Mouse (Mus musculus) limb, embryonic 11.5 days (tissue): Measurements from ENCODE around the gene Nol4l. TPM values are rescaled to one million over a fixed set of nuclear protein-coding genes. Genes with fewer than 3 reads are reported as not detected.

Source experiments
- ATAC-seq: fragments of 200-750 bp; cut with Nextera tagmentation; 2 replicates; pipeline ENCODE4 v1.8.0; 2017; ENCODE audit warnings: low read depth; ENCODE audit not compliant: insufficient number of reproducible peaks, low FRiP score, low TSS enrichment
- DNase-seq: peaks from one replicate; pipeline ENCODE4 v3.0.0-alpha.2; 2015; ENCODE audit warnings: low spot score
- H3K27ac ChIP-seq: fragments of 300-500 bp; sonication (generic); replicated peaks from 2 replicates; pipeline ENCODE4 v1.5.1; 2014; ENCODE audit warnings: low read depth, mild to moderate bottlenecking, low read length
- H3K27me3 ChIP-seq: fragments of 300-500 bp; sonication (generic); 2 replicates; pipeline ENCODE4 v1.6.1; 2014; ENCODE audit warnings: mild to moderate bottlenecking, low read length, mixed read lengths; ENCODE audit not compliant: control insufficient read depth, insufficient read depth
- H3K36me3 ChIP-seq: fragments of 300-500 bp; sonication (generic); 2 replicates; pipeline ENCODE4 v1.6.1; 2014; ENCODE audit warnings: mild to moderate bottlenecking, low read length, moderate library complexity, mixed read lengths; ENCODE audit not compliant: control insufficient read depth, insufficient read depth
- H3K4me1 ChIP-seq: fragments of 300-500 bp; sonication (generic); 2 replicates; pipeline ENCODE4 v1.6.1; 2014; ENCODE audit warnings: low read length, mixed read lengths; ENCODE audit not compliant: control insufficient read depth, insufficient read depth
- H3K4me2 ChIP-seq: fragments of 300-500 bp; sonication (generic); 2 replicates; pipeline ENCODE4 v1.6.1; 2014; ENCODE audit warnings: low read depth, mild to moderate bottlenecking, moderate library complexity; ENCODE audit not compliant: severe bottlenecking
- H3K4me3 ChIP-seq: fragments of 300-500 bp; sonication (generic); 2 replicates; pipeline ENCODE4 v1.5.1; 2014; ENCODE audit warnings: low read depth, low read length
- H3K9ac ChIP-seq: fragments of 300-500 bp; sonication (generic); 2 replicates; pipeline ENCODE4 v1.6.1; 2014; ENCODE audit warnings: mild to moderate bottlenecking, low read length
- H3K9me3 ChIP-seq: fragments of 300-500 bp; sonication (generic); 2 replicates; pipeline ENCODE4 v1.6.1; 2016; ENCODE audit warnings: low read length; ENCODE audit not compliant: control insufficient read depth
- WGBS: fragments of 180-500 bp; shearing (Covaris S2); extraction: QIAGEN DNeasy Blood & Tissue Kit; methylation state at CpG from one replicate; pipeline ENCODE4 v1.1.7; 2014; 5-methylcytosine and 5-hydroxymethylcytosine counted together
- polyA plus RNA-seq: library from polyadenylated mRNA; unstranded; fragments of >200 nt; fragmentation: Nextera tagmentation; extraction: Ambion mirVana; gene quantifications from 2 replicates; pipeline ENCODE4 v1.2.1, GENCODE M21; 2014

The Nol4l gene
- polyA plus RNA-seq, 1 experiment from 2014 or later: 14.0 TPM

DNA sequence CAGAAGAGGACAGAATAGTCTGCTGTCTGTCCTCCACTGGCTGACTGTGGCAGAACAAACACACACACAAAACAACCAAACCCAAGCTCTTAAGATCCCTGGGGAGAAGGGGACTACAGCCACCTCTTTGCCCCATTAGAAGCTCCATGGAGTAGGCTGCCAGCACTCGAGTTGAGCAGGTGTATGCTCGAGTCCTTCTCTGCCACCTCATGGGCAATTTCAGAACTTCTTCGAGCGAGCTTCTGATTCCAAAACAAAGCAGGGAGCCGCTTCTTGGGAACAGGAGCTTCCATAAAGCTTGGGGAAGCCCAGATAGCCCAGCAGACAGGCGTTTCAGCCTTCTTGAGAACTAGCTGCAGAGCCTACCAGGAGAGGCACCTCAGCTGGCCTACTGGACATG, 117.2 kb downstream of the Nol4l start:
- DNase-seq (no peak), ATAC-seq (no peak)
- Histone ChIP-seq H3K4me2 (no peak overlapping the region), H3K27ac (no peak overlapping the region), H3K9ac (no peak overlapping the region), H3K9me3 (no peaks in the 10 kb centered on the region), H3K4me1 (no peaks in the 10 kb centered on the region), H3K36me3 (peaks cover 23% of the 10 kb centered on the region), H3K4me3 (no peak overlapping the region), H3K27me3 (no peaks in the 10 kb centered on the region)
- 67% methylated on average over 6 of the region's 6 CpGs for WGBS

DNA sequence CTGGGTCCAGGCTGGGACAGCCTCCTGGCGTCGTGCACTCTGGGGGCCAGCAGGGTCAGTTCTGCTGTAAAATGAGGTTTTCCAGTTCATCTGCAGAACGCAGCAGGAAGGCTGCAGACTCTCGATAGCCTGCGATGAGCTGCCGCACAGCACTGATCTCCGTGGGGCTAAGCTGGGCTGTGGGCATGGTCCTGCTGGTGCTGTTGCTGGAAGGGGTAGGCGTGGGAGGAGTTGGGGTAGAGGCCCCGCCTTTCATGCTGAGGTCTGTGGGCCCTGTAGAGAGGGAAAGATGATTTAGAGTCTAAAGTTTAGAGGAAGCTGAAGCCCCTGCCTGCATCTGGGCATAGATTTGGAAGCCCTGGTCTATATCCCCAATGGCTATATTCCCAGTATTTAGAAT, 118.2 kb downstream of the Nol4l start:
- no peak overlapping the region for H3K4me2 ChIP-seq
- DNase-seq (no peak), ATAC-seq (no peak)
- 77% methylated on average over 9 of the region's 9 CpGs for WGBS
- H3K4me1 ChIP-seq: no peaks in the 10 kb centered on the region
- no peak overlapping the region for H3K9ac ChIP-seq
- peaks cover 15% of the 10 kb centered on the region for H3K36me3 ChIP-seq
- H3K4me3 ChIP-seq: no peak overlapping the region
- H3K27ac ChIP-seq: no peak overlapping the region
- no peaks in the 10 kb centered on the region for H3K9me3 ChIP-seq
- H3K27me3 ChIP-seq: no peaks in the 10 kb centered on the region

DNA sequence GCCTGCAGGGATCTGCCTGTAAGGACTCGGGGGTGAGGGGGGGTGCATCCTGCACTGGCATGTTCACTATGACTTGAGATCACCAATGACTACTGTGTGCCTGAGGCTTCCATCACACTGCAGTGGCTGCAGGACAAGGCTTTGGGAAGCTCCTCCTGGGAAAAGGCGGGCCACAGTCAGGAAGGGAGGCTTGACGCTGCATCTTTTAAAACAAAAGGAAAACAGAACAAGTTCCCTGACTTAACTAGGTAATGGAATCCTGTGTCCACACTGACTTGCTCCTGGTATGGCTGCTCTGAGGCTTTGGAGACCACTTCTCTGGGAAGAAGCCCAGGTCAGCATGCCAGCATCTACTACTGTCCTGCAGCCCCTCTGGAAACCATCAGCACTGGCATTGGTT, 120.8 kb downstream of the Nol4l start:
- Histone ChIP-seq H3K36me3 (peaks cover 14% of the 10 kb centered on the region), H3K4me2 (no peak overlapping the region), H3K4me3 (no peak overlapping the region), H3K9me3 (no peaks in the 10 kb centered on the region), H3K4me1 (no peaks in the 10 kb centered on the region), H3K9ac (no peak overlapping the region), H3K27me3 (no peaks in the 10 kb centered on the region), H3K27ac (no peak overlapping the region)
- ATAC-seq: no peak
- DNase-seq: no peak
- WGBS: 78% methylated on average over 3 of the region's 3 CpGs

DNA sequence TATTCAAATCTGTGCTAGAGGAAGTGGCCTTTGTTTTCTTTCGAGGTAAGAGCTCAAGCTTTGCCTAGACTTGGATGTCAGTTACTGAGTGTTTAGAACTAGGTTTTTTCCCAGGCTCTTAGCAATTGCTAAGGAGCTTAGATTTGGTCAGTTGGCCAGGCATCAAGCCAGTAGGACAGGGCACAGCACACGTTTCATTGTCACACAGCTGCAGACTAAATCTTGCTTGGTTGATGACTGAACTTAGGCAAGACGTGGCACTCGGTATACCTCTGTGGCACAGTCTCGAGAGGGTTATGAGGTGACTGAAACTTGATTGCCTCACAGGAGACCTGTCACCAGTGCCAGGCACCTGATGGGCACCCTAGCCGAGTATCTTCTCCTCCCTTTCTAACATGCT, 122.9 kb downstream of the Nol4l start:
- Histone ChIP-seq H3K4me1 (no peaks in the 10 kb centered on the region), H3K4me2 (no peak overlapping the region), H3K36me3 (peaks cover 18% of the 10 kb centered on the region), H3K9me3 (no peaks in the 10 kb centered on the region), H3K9ac (no peak overlapping the region), H3K27me3 (no peaks in the 10 kb centered on the region), H3K4me3 (no peak overlapping the region), H3K27ac (no peak overlapping the region)
- DNase-seq: no peak
- 81% methylated on average over 6 of the region's 6 CpGs for WGBS
- no peak for ATAC-seq

DNA sequence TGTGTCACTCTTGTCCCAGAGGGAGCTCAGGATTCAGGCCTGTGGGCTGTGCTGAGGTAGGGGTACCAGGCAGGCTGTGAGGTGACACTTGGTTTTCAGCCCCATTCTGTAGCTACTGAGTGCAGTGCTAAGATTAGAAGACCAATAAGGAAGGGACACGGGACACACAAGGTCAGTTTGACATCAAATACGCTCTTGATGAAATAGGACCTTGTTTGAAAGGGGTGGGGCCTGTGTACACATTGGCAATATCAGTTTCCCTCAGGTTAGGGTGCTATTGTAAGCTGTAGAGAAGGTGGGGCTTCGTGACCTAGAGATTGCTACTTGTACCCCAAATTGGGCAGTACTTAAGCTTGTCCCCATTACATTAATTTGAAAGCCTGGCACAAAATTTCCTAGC, 124.9 kb downstream of the Nol4l start:
- H3K4me3 ChIP-seq: no peak overlapping the region
- H3K36me3 ChIP-seq: peaks cover 22% of the 10 kb centered on the region
- DNase-seq (no peak), ATAC-seq (no peak)
- H3K4me1 ChIP-seq: no peaks in the 10 kb centered on the region
- H3K9ac ChIP-seq: no peak overlapping the region
- no peak overlapping the region for H3K4me2 ChIP-seq
- WGBS: 92% methylated on average over 3 of the region's 3 CpGs
- no peak overlapping the region for H3K27ac ChIP-seq
- H3K9me3 ChIP-seq: no peaks in the 10 kb centered on the region
- H3K27me3 ChIP-seq: no peaks in the 10 kb centered on the region

DNA sequence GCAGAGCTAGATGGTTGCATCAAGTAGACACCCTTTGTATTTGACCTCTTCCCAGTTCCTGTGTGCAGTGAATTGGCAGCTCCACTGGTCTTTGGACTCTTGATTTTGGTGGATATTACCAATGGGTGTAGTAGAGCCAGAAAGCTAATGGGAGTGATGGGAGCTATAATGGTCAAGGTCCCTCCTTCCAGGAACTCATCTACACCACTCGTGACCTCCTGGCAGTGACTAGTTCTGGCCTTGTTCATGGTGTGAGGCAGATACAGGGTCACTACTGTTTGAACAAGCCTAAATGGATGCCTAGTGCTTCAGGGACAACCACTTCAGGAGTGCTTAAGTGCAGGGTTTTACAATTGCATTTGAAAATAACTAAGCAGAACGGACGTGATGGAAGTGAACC, 125.7 kb downstream of the Nol4l start:
- 90% methylated on average over 3 of the region's 3 CpGs for WGBS
- Histone ChIP-seq H3K9me3 (no peaks in the 10 kb centered on the region), H3K36me3 (peaks cover 30% of the 10 kb centered on the region), H3K4me1 (no peaks in the 10 kb centered on the region), H3K27ac (no peak overlapping the region), H3K27me3 (no peaks in the 10 kb centered on the region), H3K4me2 (no peak overlapping the region), H3K4me3 (no peak overlapping the region), H3K9ac (no peak overlapping the region)
- ATAC-seq: no peak
- no peak for DNase-seq

DNA sequence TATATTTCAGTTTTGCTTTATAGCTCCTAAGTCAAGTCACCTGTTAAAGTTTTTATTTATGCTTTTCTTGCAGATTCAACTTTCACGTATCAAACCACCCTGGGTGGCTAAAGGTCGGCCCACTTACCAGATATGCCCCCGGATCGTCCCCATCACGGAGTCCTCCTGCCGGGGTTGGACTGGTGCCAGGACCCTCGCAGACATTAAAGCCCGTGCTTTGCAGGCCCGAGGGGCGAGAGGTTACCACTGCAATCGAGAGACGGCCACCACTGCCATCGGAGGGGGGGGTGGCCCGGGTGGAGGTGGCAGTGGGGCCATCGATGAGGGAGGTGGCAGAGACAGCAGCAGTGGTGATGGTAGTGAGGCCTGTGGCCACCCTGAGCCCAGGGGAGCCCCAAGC, 130.6 kb downstream of the Nol4l start:
- H3K9ac ChIP-seq: no peak overlapping the region
- peaks cover 51% of the 10 kb centered on the region for H3K36me3 ChIP-seq
- ATAC-seq (no peak), DNase-seq (no peak)
- no peaks in the 10 kb centered on the region for H3K4me1 ChIP-seq
- H3K4me2 ChIP-seq: no peak overlapping the region
- no peaks in the 10 kb centered on the region for H3K27me3 ChIP-seq
- no peak overlapping the region for H3K27ac ChIP-seq
- 92% methylated on average over 15 of the region's 15 CpGs for WGBS
- no peak overlapping the region for H3K4me3 ChIP-seq
- H3K9me3 ChIP-seq: no peaks in the 10 kb centered on the region

DNA sequence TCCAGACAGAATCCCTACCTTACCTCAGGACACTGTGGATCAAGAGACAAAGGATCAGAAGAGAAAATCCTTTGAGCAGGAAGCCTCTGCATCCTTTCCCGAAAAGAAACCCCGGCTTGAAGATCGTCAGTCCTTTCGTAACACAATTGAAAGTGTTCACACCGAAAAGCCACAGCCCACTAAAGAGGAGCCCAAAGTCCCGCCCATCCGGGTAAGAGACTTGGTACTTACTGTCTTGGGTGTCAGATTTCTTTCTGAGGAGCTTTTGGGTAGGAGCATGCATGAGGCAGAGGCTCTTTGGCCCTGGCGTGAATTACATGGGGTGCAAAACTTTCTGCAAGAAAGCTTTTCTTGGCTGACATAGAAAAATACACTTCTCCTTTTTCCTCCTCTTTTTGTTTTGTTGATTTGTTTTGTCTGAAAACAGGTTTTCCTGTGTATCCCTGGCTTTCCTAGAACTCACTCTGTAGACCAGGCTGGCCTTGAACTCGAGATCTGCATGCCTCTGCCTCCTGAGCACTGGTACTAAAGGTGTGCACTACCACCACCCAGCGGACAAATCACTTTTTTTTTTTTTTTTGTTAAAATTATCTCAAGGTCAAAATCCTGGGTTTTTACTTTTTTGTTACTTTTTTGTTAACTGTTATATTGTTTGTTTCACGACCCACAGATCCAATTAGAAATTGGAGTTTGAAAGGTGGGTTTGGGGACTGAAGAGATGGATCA, 131.8 kb downstream of the Nol4l start:
- Histone ChIP-seq H3K27me3 (no peaks in the 10 kb centered on the region), H3K9ac (no peak overlapping the region), H3K27ac (no peak overlapping the region), H3K36me3 (peaks cover 62% of the 10 kb centered on the region), H3K4me3 (no peak overlapping the region), H3K9me3 (no peaks in the 10 kb centered on the region), H3K4me2 (no peak overlapping the region), H3K4me1 (no peaks in the 10 kb centered on the region)
- DNase-seq (no peak), ATAC-seq (no peak)
- WGBS: 89% methylated on average over 11 of the region's 11 CpGs

DNA sequence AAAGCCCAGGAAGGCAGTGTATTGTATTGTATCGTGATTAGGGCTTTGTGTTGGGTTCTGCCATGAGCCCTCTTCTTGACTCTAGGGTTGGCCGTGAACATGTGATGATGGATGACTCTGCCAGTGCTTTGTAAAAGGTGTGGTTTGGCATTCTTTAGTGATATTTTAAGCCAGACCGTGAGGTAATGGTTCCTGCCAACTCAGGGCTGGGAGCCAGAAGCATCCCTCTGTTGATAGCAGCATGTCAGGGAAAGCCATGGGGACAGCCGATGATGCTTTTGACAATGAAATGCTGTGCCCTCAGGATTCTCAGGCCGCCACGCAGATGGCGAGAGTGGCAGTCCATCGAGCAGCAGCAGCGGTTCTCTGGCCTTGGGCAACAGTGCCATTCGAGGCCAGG, 136.7 kb downstream of the Nol4l start:
- ATAC-seq (no peak), DNase-seq (no peak)
- H3K4me1 ChIP-seq: no peaks in the 10 kb centered on the region
- WGBS: 97% methylated on average over 10 of the region's 10 CpGs
- peaks cover 43% of the 10 kb centered on the region for H3K36me3 ChIP-seq
- H3K4me2 ChIP-seq: no peak overlapping the region
- no peaks in the 10 kb centered on the region for H3K9me3 ChIP-seq
- H3K4me3 ChIP-seq: no peak overlapping the region
- H3K9ac ChIP-seq: no peak overlapping the region
- no peak overlapping the region for H3K27ac ChIP-seq
- H3K27me3 ChIP-seq: no peaks in the 10 kb centered on the region
